Mouse (Mus musculus) CH12.LX (cell line): Measurements from ENCODE around the gene Gm20388.

Experiments used
- CTCF ChIP-seq, 2 experiments: IDR thresholded peaks in 1 of 2; conservative IDR thresholded peaks in 1 of 2; 2 replicates each; pipeline ENCODE4 v1.5.1; 2011 to 2012; ENCODE audit warnings: low read depth in 2 of 2, low read length in 2 of 2, improper control_type of control experiment in 1 of 2, inconsistent platforms in 1 of 2, mild to moderate bottlenecking in 1 of 2, moderate library complexity in 1 of 2
- EP300 ChIP-seq: IDR thresholded peaks from 2 replicates; pipeline ENCODE4 v1.6.1; 2011; ENCODE audit warnings: low read length, improper control_type of control experiment
- MAZ ChIP-seq: IDR thresholded peaks from 2 replicates; pipeline ENCODE4 v1.6.1; 2012; ENCODE audit warnings: low read depth, mild to moderate bottlenecking, inconsistent platforms, low read length, improper control_type of control experiment, moderate library complexity
- POLR2A ChIP-seq: IDR thresholded peaks from 2 replicates; pipeline ENCODE4 v1.6.1; 2011; ENCODE audit warnings: low read depth, mild to moderate bottlenecking, improper control_type of control experiment, low read length
- RAD21 ChIP-seq: IDR thresholded peaks from 2 replicates; pipeline ENCODE4 v1.6.1; 2011; ENCODE audit warnings: low read depth, mild to moderate bottlenecking, low read length, improper control_type of control experiment, moderate library complexity

- TF ChIP-seq CTCF (conservative IDR thresholded peaks at IDR 0.05 in 1 of 2, IDR thresholded peaks at IDR 0.05 in 1 of 2; ENCODE audit: low read depth in 2 of 2, low read length in 2 of 2) (no peak), MAZ (no peak), POLR2A (no peak), RAD21 (no peak), EP300 (no peak)
Measured at GRCm38 (mm10) chr8:120512326-120512725, 601.7 kb downstream of the Gm20388 start.
